Mouse (Mus musculus) hindbrain, embryonic 14.5 days (tissue): ENCODE results near the gene Phf1. TPM values are rescaled to one million over a fixed set of nuclear protein-coding genes. Genes with fewer than 3 reads are reported as not detected.
"Not testable (repeated sequence)": the region's sequence is repeated elsewhere in the genome, so short reads cannot be mapped to it uniquely, and the experiment has no call there.

ENCODE experiments used
- ATAC-seq: fragments of 200-750 bp; cut with Nextera tagmentation; 2 replicates; pipeline ENCODE4 v1.8.0; 2017; ENCODE audit warnings: moderate number of reproducible peaks, mild to moderate bottlenecking, moderate TSS enrichment, moderate library complexity; ENCODE audit not compliant: low FRiP score
- DNase-seq: peaks from one replicate; pipeline ENCODE4 v3.0.0-alpha.2; 2015; ENCODE audit warnings: low spot score
- H3K27ac ChIP-seq: fragments of 300-500 bp; sonication (generic); 2 replicates; pipeline ENCODE4 v1.5.1; 2014; ENCODE audit warnings: mild to moderate bottlenecking, moderate library complexity
- H3K27me3 ChIP-seq: fragments of 300-500 bp; sonication (generic); 2 replicates; pipeline ENCODE4 v1.6.1; 2014; ENCODE audit warnings: mild to moderate bottlenecking, low read length, mixed read lengths; ENCODE audit not compliant: control insufficient read depth, insufficient read depth
- H3K36me3 ChIP-seq: fragments of 300-500 bp; sonication (generic); replicated peaks from 2 replicates; pipeline ENCODE4 v1.6.1; 2014; ENCODE audit not compliant: control insufficient read depth, insufficient read depth
- H3K4me1 ChIP-seq: fragments of 300-500 bp; sonication (generic); replicated peaks from 2 replicates; pipeline ENCODE4 v1.6.1; 2014; ENCODE audit warnings: antibody characterized with exemption, low read length, mixed read lengths; ENCODE audit not compliant: control insufficient read depth, insufficient read depth
- H3K4me2 ChIP-seq: fragments of 300-500 bp; sonication (generic); replicated peaks from 2 replicates; pipeline ENCODE4 v1.6.1; 2014; ENCODE audit warnings: mild to moderate bottlenecking, moderate library complexity
- H3K4me3 ChIP-seq: fragments of 300-500 bp; sonication (generic); replicated peaks from 2 replicates; pipeline ENCODE4 v1.5.1; 2014; ENCODE audit warnings: mild to moderate bottlenecking, low read length
- H3K9ac ChIP-seq: fragments of 300-500 bp; sonication (generic); 2 replicates; pipeline ENCODE4 v1.6.1; 2014
- H3K9me3 ChIP-seq: fragments of 300-500 bp; sonication (generic); 2 replicates; pipeline ENCODE4 v1.6.1; 2016; ENCODE audit warnings: low read length; ENCODE audit not compliant: control insufficient read depth
- WGBS: fragments of 180-500 bp; shearing (Covaris S2); extraction: QIAGEN DNeasy Blood & Tissue Kit; methylation state at CpG from one replicate; pipeline ENCODE4 v1.1.7; 2014; 5-methylcytosine and 5-hydroxymethylcytosine counted together
- polyA plus RNA-seq: library from polyadenylated mRNA; unstranded; fragments of >200 nt; fragmentation: Nextera tagmentation; extraction: Ambion mirVana; gene quantifications from 2 replicates; pipeline ENCODE4 v1.2.1, GENCODE M21; 2014

The Phf1 gene
- polyA plus RNA-seq, 1 experiment from 2014 or later, result 23.3 TPM

DNA sequence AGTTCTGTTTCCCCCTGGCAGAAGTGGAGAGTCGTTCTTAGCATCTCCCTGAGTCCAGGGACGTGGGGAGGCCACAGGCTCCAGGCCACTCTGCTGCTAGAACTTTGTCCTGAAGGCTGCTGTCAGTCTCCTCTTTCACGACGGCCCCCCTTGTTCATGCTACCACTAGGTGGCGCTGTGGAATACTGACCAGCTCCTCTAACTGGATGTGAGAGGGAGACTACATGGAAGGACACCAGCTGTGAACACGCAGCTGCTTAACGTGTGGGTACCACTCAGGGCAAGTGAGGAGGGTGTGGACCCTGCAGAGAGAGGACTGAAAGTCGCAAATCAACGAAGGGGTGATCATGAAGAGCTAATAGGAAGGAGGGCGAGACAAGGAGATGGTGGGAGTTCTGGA, 37.3 kb upstream of the Phf1 start:
- no peak overlapping the region for H3K27ac ChIP-seq
- WGBS, result 13% methylated on average over 10 of the region's 10 CpGs
- no peak overlapping the region for H3K9ac ChIP-seq
- no peaks in the 10 kb centered on the region for H3K9me3 ChIP-seq
- no peak overlapping the region for H3K4me2 ChIP-seq
- peaks cover 14% of the 10 kb centered on the region for H3K4me1 ChIP-seq
- peak; percentile 60 for DNase-seq
- H3K27me3 ChIP-seq, result no peaks in the 10 kb centered on the region
- H3K36me3 ChIP-seq, result no peaks in the 10 kb centered on the region
- H3K4me3 ChIP-seq, result no peak overlapping the region
- no peak for ATAC-seq

DNA sequence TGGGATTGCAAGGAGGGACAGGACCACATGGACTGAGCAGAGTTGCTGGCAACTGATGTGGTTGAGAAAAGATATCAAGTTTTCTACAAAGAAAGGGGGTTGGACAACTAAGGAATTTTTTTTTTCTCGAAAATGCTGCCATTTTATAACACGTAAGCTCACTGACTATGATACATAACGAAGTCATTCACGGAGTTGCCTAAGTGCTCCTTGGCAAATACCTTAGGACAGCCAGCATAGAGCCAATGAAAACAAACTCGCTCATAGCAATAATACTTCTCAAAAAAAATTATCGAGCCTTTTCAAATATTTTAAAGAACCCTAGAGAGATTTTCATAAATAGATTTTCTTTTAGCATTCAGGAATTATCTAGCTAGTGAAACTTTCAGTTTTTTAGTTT, 31.9 kb upstream of the Phf1 start:
- Histone ChIP-seq H3K9ac (no peak overlapping the region), H3K4me3 (no peak overlapping the region), H3K4me1 (no peaks in the 10 kb centered on the region), H3K27ac (no peak overlapping the region), H3K9me3 (no peaks in the 10 kb centered on the region), H3K36me3 (no peaks in the 10 kb centered on the region), H3K4me2 (no peak overlapping the region), H3K27me3 (no peaks in the 10 kb centered on the region)
- ATAC-seq (no peak), DNase-seq (no peak)
- WGBS, result 86% methylated on average over 6 of the region's 6 CpGs

DNA sequence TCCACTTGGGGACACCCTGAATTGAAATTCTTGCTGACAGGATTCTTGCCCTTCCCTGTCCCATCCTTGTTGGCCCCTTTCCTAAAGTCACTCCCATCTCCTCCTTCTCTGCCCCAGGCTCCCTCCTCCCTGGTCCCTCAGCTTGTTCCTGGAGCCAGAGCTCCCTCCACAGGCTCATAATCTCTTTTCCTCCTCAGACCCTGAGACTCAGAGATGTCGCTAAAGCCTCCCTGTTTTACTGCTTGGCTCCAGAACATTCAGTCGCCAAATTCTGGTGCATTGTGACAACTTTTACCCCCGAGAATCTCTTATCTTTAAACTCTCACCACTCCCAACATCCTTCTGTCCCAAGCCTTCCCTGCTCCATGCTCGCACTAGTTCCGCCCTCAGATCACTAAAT, 28.5 kb upstream of the Phf1 start:
- Histone ChIP-seq H3K4me2 (no peak overlapping the region), H3K27ac (no peak overlapping the region), H3K36me3 (no peaks in the 10 kb centered on the region), H3K4me1 (no peaks in the 10 kb centered on the region), H3K4me3 (no peak overlapping the region), H3K27me3 (no peaks in the 10 kb centered on the region), H3K9me3 (no peaks in the 10 kb centered on the region), H3K9ac (no peak overlapping the region)
- WGBS, result 64% methylated on average over 5 of the region's 5 CpGs
- ATAC-seq, result no peak
- DNase-seq, result no peak

DNA sequence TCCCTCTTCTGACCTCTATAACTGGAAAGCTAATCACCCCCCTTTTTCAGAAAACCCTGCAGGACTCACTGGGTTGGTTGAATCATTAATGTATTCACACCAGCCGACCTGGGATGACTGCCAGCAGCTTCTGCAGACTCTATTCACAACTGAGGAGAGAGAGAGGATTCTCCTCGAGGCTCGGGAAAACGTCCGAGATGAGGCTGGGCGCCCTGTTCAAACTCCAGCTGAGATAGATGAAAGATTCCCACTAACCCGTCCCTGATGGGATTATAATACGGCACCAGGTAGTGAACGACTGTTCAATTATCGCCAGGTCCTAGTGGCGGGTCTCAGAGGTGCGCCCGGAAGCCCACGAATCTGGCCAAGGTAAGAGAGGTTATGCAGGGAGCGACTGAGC, 25.3 kb upstream of the Phf1 start:
- H3K4me2 ChIP-seq, H3K27ac ChIP-seq, DNase-seq, H3K9ac ChIP-seq, ATAC-seq, H3K4me1 ChIP-seq, H3K9me3 ChIP-seq, H3K36me3 ChIP-seq, H3K4me3 ChIP-seq, H3K27me3 ChIP-seq: not testable (repeated sequence)
- 83% methylated on average over 14 of the region's 15 CpGs for WGBS

DNA sequence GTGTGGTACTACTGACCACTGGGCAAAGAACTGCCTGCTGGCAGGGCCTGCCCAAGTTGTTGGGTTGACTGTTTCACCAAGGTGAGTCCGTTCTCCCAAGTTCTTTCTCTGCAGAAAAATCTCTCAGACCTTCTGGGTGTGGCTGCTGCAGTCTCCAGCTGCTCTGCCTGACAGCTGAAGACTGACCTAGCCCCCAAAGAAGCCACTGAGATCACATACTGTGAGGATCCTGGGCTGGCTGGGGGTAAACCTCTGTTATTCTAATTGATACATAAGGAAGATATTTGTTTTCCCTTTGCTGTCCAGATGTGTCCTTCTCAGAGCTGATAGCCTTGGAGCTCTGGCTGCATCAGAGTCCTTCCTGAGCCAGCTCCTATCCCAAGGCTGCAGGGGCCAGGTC, 17.6 kb upstream of the Phf1 start:
- H3K4me1 ChIP-seq, result 0 out of 2 replicates have a peak, but pooled peaks cover 3% of the 10 kb centered on the region
- H3K4me3 ChIP-seq, result no peak overlapping the region
- H3K9ac ChIP-seq, result no peak overlapping the region
- no peaks in the 10 kb centered on the region for H3K36me3 ChIP-seq
- ATAC-seq (no peak), DNase-seq (no peak)
- no peaks in the 10 kb centered on the region for H3K9me3 ChIP-seq
- no peaks in the 10 kb centered on the region for H3K27me3 ChIP-seq
- no peak overlapping the region for H3K4me2 ChIP-seq
- H3K27ac ChIP-seq, result no peak overlapping the region
- 74% methylated on average over 1 of the region's 1 CpGs for WGBS

DNA sequence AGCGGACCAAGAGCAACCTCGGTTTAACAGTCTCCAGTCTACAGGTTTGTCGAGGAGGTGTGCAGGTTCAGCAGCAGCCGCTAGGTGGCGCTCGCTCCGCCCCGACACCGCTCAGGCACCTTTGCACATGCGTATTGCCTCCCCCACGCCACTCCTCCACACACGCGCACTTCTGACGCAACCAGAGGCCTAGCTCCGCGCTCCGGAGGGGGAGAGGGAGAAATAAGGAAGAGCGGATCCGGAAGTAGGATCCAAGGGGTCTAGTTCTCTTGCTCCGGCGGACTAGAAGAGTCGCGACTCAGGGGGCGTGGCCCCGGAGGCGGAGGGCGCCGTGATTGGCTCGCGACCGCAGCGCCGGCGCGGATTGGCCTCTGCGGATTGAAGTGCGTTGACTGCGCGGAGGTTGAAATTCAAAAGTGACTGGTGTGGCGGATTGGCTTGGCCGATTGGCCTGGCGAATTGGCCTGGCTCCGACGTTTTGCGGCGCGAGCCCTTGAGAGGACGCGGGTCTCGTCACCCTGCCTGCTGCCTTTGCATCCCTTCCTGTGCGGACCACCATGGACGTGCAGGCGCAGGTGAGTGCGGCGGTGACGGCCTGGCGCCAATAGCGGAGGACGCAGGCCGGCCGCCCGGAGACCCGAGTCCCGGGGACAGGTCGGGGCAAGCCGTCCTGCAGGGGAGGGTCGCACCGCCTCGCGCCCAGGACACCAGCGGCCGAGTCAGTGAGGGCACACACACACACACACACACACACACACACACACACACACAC, 16.0 kb upstream of the Phf1 start, which contains the start of gene Kifc5b:
Kifc5b (plus strand) TSS at position 381 of the 772 bp plus-strand sequence.
- Histone ChIP-seq H3K9ac (peak within 1 kb of the TSS; percentile 55), H3K9me3 (no peaks in the 10 kb centered on the region), H3K4me1 (0 out of 2 replicates have a peak, but pooled peaks cover 3% of the 10 kb centered on the region), H3K36me3 (no peaks in the 10 kb centered on the region), H3K27me3 (no peaks in the 10 kb centered on the region), H3K4me3 (peak within 1 kb of the TSS; percentile 58), H3K4me2 (peak within 1 kb of the TSS; percentile 75), H3K27ac (no peak within 1 kb of the TSS)
- DNase-seq (peak; percentile 100), ATAC-seq (peak; percentile 100)
- WGBS, result under 1% methylated on average over 72 of the region's 72 CpGs

DNA sequence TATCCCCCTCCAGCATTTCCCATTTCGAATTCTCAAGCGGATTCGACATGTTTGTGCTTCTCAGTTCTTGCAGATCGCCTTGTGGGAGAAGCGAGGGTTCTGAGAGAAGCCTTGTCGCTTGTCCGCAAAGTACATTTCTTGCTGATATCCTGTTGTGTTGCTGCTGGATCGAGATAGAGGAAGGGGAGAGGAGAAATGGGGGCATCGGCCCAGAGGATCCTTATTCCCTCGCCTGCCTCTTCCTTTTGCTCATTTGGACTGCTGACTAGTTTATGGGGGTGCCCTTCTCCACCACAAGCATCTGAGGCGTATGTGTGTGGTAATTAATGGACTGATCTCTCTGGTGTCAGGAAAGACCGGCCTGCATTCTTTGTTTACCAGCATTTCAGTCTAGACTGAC, 15.3 kb upstream of the Phf1 start:
- not testable (repeated sequence) for DNase-seq, H3K4me1 ChIP-seq, H3K27me3 ChIP-seq, H3K36me3 ChIP-seq, H3K27ac ChIP-seq, ATAC-seq, H3K9me3 ChIP-seq
- Histone ChIP-seq H3K4me2 (peak overlapping the region; percentile 75), H3K4me3 (peak overlapping the region; percentile 58), H3K9ac (peak overlapping the region; percentile 55)
- WGBS, result under 1% methylated on average over 11 of the region's 12 CpGs

DNA sequence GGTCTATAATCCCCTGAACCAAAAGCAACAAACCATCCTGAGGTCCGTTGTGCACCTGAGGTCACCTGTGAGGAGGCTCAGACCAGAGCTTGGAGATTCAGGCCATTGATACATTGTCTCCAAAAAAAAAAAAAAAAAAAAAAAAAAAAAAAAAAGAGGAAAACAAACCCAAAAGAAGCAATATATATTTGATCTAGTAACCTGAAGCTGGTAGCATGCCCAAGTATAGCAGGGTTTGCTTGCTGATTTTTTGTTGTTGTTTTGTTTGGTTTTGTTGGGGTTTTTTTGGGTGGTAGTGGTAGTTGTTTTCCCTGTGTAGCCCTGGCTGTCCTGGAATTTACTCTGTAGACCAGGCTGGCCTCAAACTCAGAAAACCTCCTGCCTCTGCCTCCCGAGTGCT, 14.5 kb upstream of the Phf1 start:
- Histone ChIP-seq H3K4me2 (peak overlapping the region; percentile 75), H3K9me3 (no peaks in the 10 kb centered on the region), H3K4me3 (no peak overlapping the region), H3K4me1 (0 out of 2 replicates have a peak, but pooled peaks cover 3% of the 10 kb centered on the region), H3K27ac (no peak overlapping the region), H3K36me3 (no peaks in the 10 kb centered on the region), H3K27me3 (no peaks in the 10 kb centered on the region), H3K9ac (no peak overlapping the region)
- ATAC-seq (no peak), DNase-seq (no peak)
- 72% methylated on average over 2 of the region's 2 CpGs for WGBS

DNA sequence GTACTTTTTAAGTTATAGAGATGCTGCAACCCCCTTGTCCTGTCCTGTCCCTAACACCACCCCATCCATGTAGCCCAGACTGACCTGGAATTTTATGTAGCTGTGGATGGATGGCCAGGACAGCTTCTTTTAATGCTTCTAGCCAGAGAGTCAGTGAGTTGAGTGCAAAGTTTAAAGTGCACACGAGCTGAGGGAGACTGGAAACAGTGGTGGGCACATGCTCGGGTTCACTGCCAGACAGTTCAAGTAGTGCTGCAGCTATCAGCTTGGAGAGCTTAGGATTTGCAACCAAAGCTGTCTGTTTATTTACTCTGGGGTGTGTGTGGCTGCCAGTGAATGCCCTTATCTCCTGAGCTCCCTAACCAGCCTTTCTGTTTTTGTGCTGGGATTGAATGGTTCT, 13.3 kb upstream of the Phf1 start:
- not testable (repeated sequence) for H3K27ac ChIP-seq, ATAC-seq, H3K4me2 ChIP-seq, H3K4me3 ChIP-seq, H3K4me1 ChIP-seq, H3K9ac ChIP-seq, H3K27me3 ChIP-seq, H3K9me3 ChIP-seq, H3K36me3 ChIP-seq, DNase-seq
- 97% methylated on average over 2 of the region's 2 CpGs for WGBS
